20 mouse cellular contexts compared by ENCODE assay signal in genomic region chr11:83998993-83999392, GRCm38 (mm10). TPM values are rescaled to one million over a fixed set of nuclear protein-coding genes. Genes with fewer than 3 reads are reported as not detected.
DNase-seq lines count a peak whose midpoint lies in the region; ATAC-seq and TF ChIP-seq lines count a peak whose summit lies in the region.
"Had no signal": no experiment of that assay in that cellular context is flagged by ENCODE, and none has a peak within 500 bp of the region (broad histone marks: within the 10 kb centered on the region; RNA-seq: fewer than 3 reads in every experiment).

No protein-coding gene starts in this region.

- no peak overlapping the region for H3K9ac ChIP-seq in hindbrain, embryonic 12.5 days
- no peak overlapping the region for H3K9ac ChIP-seq in hindbrain, postnatal 0 days (replicated peaks; ENCODE audit: low read length)
- no peak overlapping the region for H3K9ac ChIP-seq in midbrain, embryonic 13.5 days (replicated peaks)
- H3K9ac ChIP-seq in midbrain, embryonic 11.5 days (ENCODE audit: low read length), result no peak overlapping the region
- H3K9ac ChIP-seq in forebrain, embryonic 16.5 days (replicated peaks; ENCODE audit: low read depth, low read length), result no peak overlapping the region
- no peak overlapping the region for H3K9ac ChIP-seq in midbrain, embryonic 15.5 days
- no peak overlapping the region for H3K9ac ChIP-seq in intestine, embryonic 15.5 days
- H3K9ac ChIP-seq: embryonic facial prominence, embryonic 13.5 days had no signal

- 83% methylated on average over 3 of the region's 3 CpGs for WGBS in hindbrain, embryonic 12.5 days
- WGBS in hindbrain, postnatal 0 days, result 84% methylated on average over 3 of the region's 3 CpGs
- WGBS in midbrain, embryonic 13.5 days, result 77% methylated on average over 3 of the region's 3 CpGs
- 90% methylated on average over 3 of the region's 3 CpGs for WGBS in midbrain, embryonic 11.5 days
- 13% methylated on average over 3 of the region's 3 CpGs for WGBS in forebrain, embryonic 16.5 days
- WGBS in midbrain, embryonic 15.5 days, result 58% methylated on average over 3 of the region's 3 CpGs
- 86% methylated on average over 3 of the region's 3 CpGs for whole genome bisulfite sequencing in intestine, embryonic 15.5 days

- H3K4me2 ChIP-seq in hindbrain, embryonic 12.5 days (replicated peaks), result no peak overlapping the region
- H3K4me2 ChIP-seq in hindbrain, postnatal 0 days (ENCODE audit: low read depth, low read length), result no peak overlapping the region
- H3K4me2 ChIP-seq in midbrain, embryonic 13.5 days (replicated peaks), result no peak overlapping the region
- no peak overlapping the region for H3K4me2 ChIP-seq in midbrain, embryonic 11.5 days
- H3K4me2 ChIP-seq in forebrain, embryonic 16.5 days (ENCODE audit: low read length), result no peak overlapping the region
- no peak overlapping the region for H3K4me2 ChIP-seq in midbrain, embryonic 15.5 days
- no peak overlapping the region for H3K4me2 ChIP-seq in intestine, embryonic 15.5 days (replicated peaks)
- H3K4me2 ChIP-seq: embryonic facial prominence, embryonic 13.5 days had no signal

- H3K27ac ChIP-seq in hindbrain, embryonic 12.5 days, result 0 out of 2 replicates have a peak overlapping the region, but pooled peaks have one; percentile 12
- H3K27ac ChIP-seq in hindbrain, postnatal 0 days, result no peak overlapping the region
- H3K27ac ChIP-seq in midbrain, embryonic 13.5 days, result peak overlapping the region; percentile 69
- H3K27ac ChIP-seq in midbrain, embryonic 11.5 days (ENCODE audit: low read depth, low read length), result no peak overlapping the region
- H3K27ac ChIP-seq in forebrain, embryonic 16.5 days (ENCODE audit: low read length), result no peak overlapping the region; the same call in 1 of the 2 replicates
- H3K27ac ChIP-seq in midbrain, embryonic 15.5 days, result peak overlapping the region; percentile 32; the same call in 1 of the 2 replicates
- no peak overlapping the region for H3K27ac ChIP-seq in intestine, embryonic 15.5 days
- H3K27ac ChIP-seq: embryonic facial prominence, embryonic 13.5 days; heart, embryonic 10.5 days had no signal

- no peaks in the 10 kb centered on the region for H3K27me3 ChIP-seq in hindbrain, embryonic 12.5 days
- H3K27me3 ChIP-seq in hindbrain, postnatal 0 days (ENCODE audit: insufficient read depth, low read length), result no peaks in the 10 kb centered on the region
- H3K27me3 ChIP-seq in midbrain, embryonic 13.5 days, result no peaks in the 10 kb centered on the region
- H3K27me3 ChIP-seq in midbrain, embryonic 11.5 days (ENCODE audit: control insufficient read depth, insufficient read depth, low read length), result no peaks in the 10 kb centered on the region
- no peaks in the 10 kb centered on the region for H3K27me3 ChIP-seq in forebrain, embryonic 16.5 days (replicated peaks; ENCODE audit: control insufficient read depth, insufficient read depth, low read length)
- no peaks in the 10 kb centered on the region for H3K27me3 ChIP-seq in midbrain, embryonic 15.5 days (replicated peaks)
- H3K27me3 ChIP-seq in intestine, embryonic 15.5 days (replicated peaks), result no peaks in the 10 kb centered on the region
- H3K27me3 ChIP-seq: embryonic facial prominence, embryonic 13.5 days had no signal

- H3K9me3 ChIP-seq in hindbrain, embryonic 12.5 days (replicated peaks), result no peaks in the 10 kb centered on the region
- H3K9me3 ChIP-seq in hindbrain, postnatal 0 days (ENCODE audit: low read length), result no peaks in the 10 kb centered on the region
- no peaks in the 10 kb centered on the region for H3K9me3 ChIP-seq in midbrain, embryonic 13.5 days
- H3K9me3 ChIP-seq in midbrain, embryonic 11.5 days (ENCODE audit: control insufficient read depth, low read length), result no peaks in the 10 kb centered on the region
- H3K9me3 ChIP-seq in forebrain, embryonic 16.5 days (ENCODE audit: control insufficient read depth, low read length), result no peaks in the 10 kb centered on the region
- H3K9me3 ChIP-seq in midbrain, embryonic 15.5 days, result no peaks in the 10 kb centered on the region
- H3K9me3 ChIP-seq in intestine, embryonic 15.5 days, result no peaks in the 10 kb centered on the region
- H3K9me3 ChIP-seq: embryonic facial prominence, embryonic 13.5 days; heart, embryonic 10.5 days had no signal

- TF ChIP-seq CTCF in hindbrain, postnatal 0 days (IDR thresholded peaks at IDR 0.05; ENCODE audit: low read depth), result no peak

- no peak overlapping the region for H3K4me3 ChIP-seq in hindbrain, embryonic 12.5 days
- H3K4me3 ChIP-seq in hindbrain, postnatal 0 days (ENCODE audit: low read length), result no peak overlapping the region
- no peak overlapping the region for H3K4me3 ChIP-seq in midbrain, embryonic 13.5 days (replicated peaks)
- no peak overlapping the region for H3K4me3 ChIP-seq in midbrain, embryonic 11.5 days (ENCODE audit: low read depth, low read length)
- no peak overlapping the region for H3K4me3 ChIP-seq in forebrain, embryonic 16.5 days (replicated peaks; ENCODE audit: low read length)
- H3K4me3 ChIP-seq in midbrain, embryonic 15.5 days, result no peak overlapping the region
- no peak overlapping the region for H3K4me3 ChIP-seq in intestine, embryonic 15.5 days (replicated peaks)
- H3K4me3 ChIP-seq: embryonic facial prominence, embryonic 13.5 days; heart, embryonic 10.5 days had no signal

- no peaks in the 10 kb centered on the region for H3K4me1 ChIP-seq in hindbrain, embryonic 12.5 days
- H3K4me1 ChIP-seq in hindbrain, postnatal 0 days (ENCODE audit: insufficient read depth, low read length), result no peaks in the 10 kb centered on the region
- H3K4me1 ChIP-seq in midbrain, embryonic 13.5 days (replicated peaks), result no peaks in the 10 kb centered on the region
- H3K4me1 ChIP-seq in midbrain, embryonic 11.5 days (ENCODE audit: control insufficient read depth, insufficient read depth, low read length), result no peaks in the 10 kb centered on the region
- no peaks in the 10 kb centered on the region; the same call in 1 of the 2 replicates for H3K4me1 ChIP-seq in forebrain, embryonic 16.5 days (replicated peaks; ENCODE audit: control insufficient read depth, insufficient read depth, low read length)
- H3K4me1 ChIP-seq in midbrain, embryonic 15.5 days, result no peaks in the 10 kb centered on the region
- no peaks in the 10 kb centered on the region for H3K4me1 ChIP-seq in intestine, embryonic 15.5 days (replicated peaks)

- ATAC-seq in hindbrain, embryonic 12.5 days (ENCODE audit: low FRiP score), result no peak
- ATAC-seq in hindbrain, postnatal 0 days, result no peak
- no peak for ATAC-seq in midbrain, embryonic 13.5 days
- ATAC-seq in midbrain, embryonic 11.5 days (ENCODE audit: low FRiP score), result no peak
- ATAC-seq in forebrain, embryonic 16.5 days, result peak; percentile 43; the same call in 1 of the 2 replicates
- ATAC-seq in midbrain, embryonic 15.5 days (replicated peaks), result no peak
- no peak for ATAC-seq in intestine, embryonic 15.5 days
- ATAC-seq: intestine, embryonic 16.5 days had no signal

- no peak for DNase-seq in hindbrain, postnatal 0 days (ENCODE audit: low spot score)
- no peak for DNase-seq in midbrain, embryonic 11.5 days (ENCODE audit: low spot score, missing footprints)
- DNase-seq: adrenal gland, adult 8-10 months; adrenal gland, postnatal 36 days; cerebellum, adult 11 months; cerebellum, adult 8-10 months; cerebellum, postnatal 25 days; gastrocnemius, postnatal 10 days; heart, adult 18-20 months; heart, postnatal 10 days; heart, postnatal 4 days; kidney, adult 2 months had no signal

- peaks cover 94% of the 10 kb centered on the region for H3K36me3 ChIP-seq in hindbrain, embryonic 12.5 days
- H3K36me3 ChIP-seq in hindbrain, postnatal 0 days (ENCODE audit: insufficient read depth, low read length), result peaks cover 75% of the 10 kb centered on the region
- peaks cover 95% of the 10 kb centered on the region for H3K36me3 ChIP-seq in midbrain, embryonic 13.5 days
- H3K36me3 ChIP-seq in midbrain, embryonic 11.5 days (ENCODE audit: control insufficient read depth, insufficient read depth, low read length), result peaks cover 12% of the 10 kb centered on the region
- H3K36me3 ChIP-seq in forebrain, embryonic 16.5 days (ENCODE audit: control insufficient read depth, insufficient read depth), result peaks cover 54% of the 10 kb centered on the region
- peaks cover 48% of the 10 kb centered on the region for H3K36me3 ChIP-seq in midbrain, embryonic 15.5 days (replicated peaks)
- 0 out of 2 replicates have a peak, but pooled peaks cover 5% of the 10 kb centered on the region for H3K36me3 ChIP-seq in intestine, embryonic 15.5 days

RNA-seq across cellular contexts. Expression of gene Synrg, which starts 34.8 kb away (rescaled TPM):
- polyA plus RNA-seq in hindbrain, embryonic 12.5 days (2016; fragmentation: Nextera tagmentation; extraction: Ambion mirVana), result 29.2 and 31.1 TPM in 2 replicates
- 26.8 and 29.2 TPM in 2 replicates for total RNA-seq in hindbrain, postnatal 0 days (2014; rRNA removed)
- polyA plus RNA-seq in hindbrain, postnatal 0 days (2015; fragmentation: Nextera tagmentation; extraction: Ambion mirVana), result 14.5 and 15.0 TPM in 2 replicates
- 34.2 and 34.4 TPM in 2 replicates for polyA plus RNA-seq in midbrain, embryonic 13.5 days (2015; fragmentation: Nextera tagmentation; extraction: Ambion mirVana)
- 18.8 and 20.0 TPM in 2 replicates for polyA plus RNA-seq in midbrain, embryonic 11.5 days (2014; fragmentation: Nextera tagmentation; extraction: Ambion mirVana)
- 34.9 and 37.6 TPM in 2 replicates for polyA plus RNA-seq in forebrain, embryonic 16.5 days (2015; fragmentation: Nextera tagmentation; extraction: Ambion mirVana)
- polyA plus RNA-seq in midbrain, embryonic 15.5 days (2015; fragmentation: Nextera tagmentation; extraction: Ambion mirVana), result 29.9 and 33.1 TPM in 2 replicates
- polyA plus RNA-seq in intestine, embryonic 15.5 days (2015; fragmentation: Nextera tagmentation; extraction: Ambion mirVana), result 9.8 and 10.8 TPM in 2 replicates

RNA-seq across cellular contexts. Expression of gene Ddx52, which starts 57.1 kb away (rescaled TPM):
- 33.8 and 34.0 TPM in 2 replicates for polyA plus RNA-seq in hindbrain, embryonic 12.5 days (2016; fragmentation: Nextera tagmentation; extraction: Ambion mirVana)
- 14.5 and 17.9 TPM in 2 replicates for total RNA-seq in hindbrain, postnatal 0 days (2014; rRNA removed)
- 19.2 and 20.2 TPM in 2 replicates for polyA plus RNA-seq in hindbrain, postnatal 0 days (2015; fragmentation: Nextera tagmentation; extraction: Ambion mirVana)
- 33.0 and 34.6 TPM in 2 replicates for polyA plus RNA-seq in midbrain, embryonic 13.5 days (2015; fragmentation: Nextera tagmentation; extraction: Ambion mirVana)
- 50.8 and 58.0 TPM in 2 replicates for polyA plus RNA-seq in midbrain, embryonic 11.5 days (2014; fragmentation: Nextera tagmentation; extraction: Ambion mirVana)
- 28.7 and 29.9 TPM in 2 replicates for polyA plus RNA-seq in forebrain, embryonic 16.5 days (2015; fragmentation: Nextera tagmentation; extraction: Ambion mirVana)
- polyA plus RNA-seq in midbrain, embryonic 15.5 days (2015; fragmentation: Nextera tagmentation; extraction: Ambion mirVana), result 21.5 and 22.7 TPM in 2 replicates
- 28.4 and 31.2 TPM in 2 replicates for polyA plus RNA-seq in intestine, embryonic 15.5 days (2015; fragmentation: Nextera tagmentation; extraction: Ambion mirVana)

Comparison
In these comparisons a context has a peak if more than half of its experiments do, and no peak if none do; other contexts are left out.
1. H3K27ac ChIP-seq: peak in hindbrain, embryonic 12.5 days (single experiment), midbrain, embryonic 13.5 days (single experiment) and midbrain, embryonic 15.5 days (single experiment); none in hindbrain, postnatal 0 days (single experiment), midbrain, embryonic 11.5 days (single experiment), forebrain, embryonic 16.5 days (single experiment) and intestine, embryonic 15.5 days (single experiment).